Mouse (Mus musculus) inflammation-experienced regulatory T-cells, adult 6 months (primary cell): Measurements from ENCODE around the gene Agpat4. TPM values are rescaled to one million over a fixed set of nuclear protein-coding genes. Genes with fewer than 3 reads are reported as not detected.
A peak's percentile ranks its signal among the peaks of the same experiment; 100 is the strongest.
"Not testable (repeated sequence)": the region's sequence is repeated elsewhere in the genome, so short reads cannot be mapped to it uniquely, and the experiment has no call there.

Experiments
- ATAC-seq: one replicate; pipeline ENCODE4 v1.8.0; 2017
- polyA plus RNA-seq, 3 experiments: library from polyadenylated mRNA; unstranded; fragments of 100-300 nt; shearing (Covaris generic); gene quantifications; one replicate each; pipeline ENCODE4 v1.2.1; 2017

The Agpat4 gene
- 10 to 100 TPM; 10.6 to 35.9 (median 14.9) TPM for polyA plus RNA-seq

GRCm38 (mm10) chr17:12118561-12118925, at the start of gene Agpat4:
Gene Agpat4, plus strand, starts transcription at chr17:12118704.
- ATAC-seq: no peak

GRCm38 (mm10) chr17:12076816-12077215, 41.7 kb upstream of the Agpat4 start:
- ATAC-seq: no peak

DNA sequence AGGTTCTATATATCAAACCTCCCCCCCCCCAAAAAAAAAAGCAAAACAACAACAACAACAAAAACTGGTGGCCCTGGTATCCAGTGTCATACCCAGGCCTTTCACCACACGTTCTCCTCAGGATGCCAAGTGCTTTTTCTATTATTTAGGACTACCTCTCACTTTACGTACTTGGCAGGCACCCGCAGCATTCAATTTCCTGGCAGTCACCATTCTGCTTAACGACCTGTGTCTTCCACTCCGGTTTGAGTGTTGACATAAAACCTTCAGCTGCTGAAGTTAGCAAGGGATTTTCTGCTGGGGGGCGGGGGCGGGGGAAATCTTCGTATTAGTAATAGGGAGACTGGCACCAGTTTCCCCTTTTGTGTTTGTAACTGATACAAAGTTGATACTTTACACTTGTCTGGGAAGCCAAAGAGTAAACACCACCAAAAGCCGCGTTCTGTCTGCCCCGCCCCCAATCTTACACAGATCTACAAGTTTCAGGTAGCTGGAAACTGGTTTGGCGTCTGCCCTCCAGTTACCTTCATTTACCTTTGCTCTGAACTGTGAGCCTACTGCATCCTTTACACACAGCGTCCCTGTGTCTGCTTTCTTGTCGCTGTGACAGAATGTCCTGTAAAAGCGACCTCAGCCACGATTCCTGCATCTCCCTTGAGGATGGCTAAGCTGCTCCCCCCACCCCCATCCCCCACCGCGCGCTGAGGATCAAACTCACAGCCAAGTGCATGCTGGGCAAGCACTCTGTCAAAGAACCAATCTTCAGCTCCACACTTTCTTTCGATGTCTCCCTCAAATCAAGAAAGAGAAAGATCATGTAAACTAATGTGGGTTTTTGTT, 37.6 kb upstream of the Agpat4 start:
- ATAC-seq: no peak

GRCm38 (mm10) chr17:12082201-12082600, 36.3 kb upstream of the Agpat4 start:
- no peak for ATAC-seq

DNA sequence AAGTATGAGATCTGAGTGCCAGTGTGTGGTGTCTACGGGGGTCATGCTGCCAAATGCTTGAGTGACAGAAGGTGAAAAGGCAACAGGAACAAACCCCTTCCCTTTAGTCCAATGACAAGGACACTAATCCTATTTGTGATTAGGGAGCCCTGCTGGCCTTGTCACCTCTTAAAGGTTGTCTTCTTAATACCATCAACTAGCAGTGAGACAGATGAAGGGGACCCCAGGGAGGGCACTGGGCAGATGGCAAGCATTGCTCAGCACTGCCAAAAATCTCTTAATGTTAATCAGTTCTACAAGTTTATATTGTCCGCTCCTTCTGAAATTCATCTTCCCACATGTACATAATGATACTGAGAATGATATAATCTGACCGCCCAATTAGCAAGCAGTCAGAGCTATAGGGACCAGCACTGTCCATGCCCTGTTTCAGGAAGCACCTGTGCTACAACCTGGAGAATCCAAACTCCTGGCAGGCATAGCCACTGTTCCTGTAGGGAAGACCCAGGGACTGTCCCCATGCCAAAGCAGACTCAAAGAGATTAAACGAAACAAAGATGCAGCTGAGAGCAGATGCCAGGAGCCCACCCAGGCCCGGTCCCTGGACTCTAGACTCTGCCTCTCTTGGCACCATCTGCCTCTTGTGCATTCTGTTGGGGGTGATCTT, 28.1 kb upstream of the Agpat4 start:
- ATAC-seq: no peak

DNA sequence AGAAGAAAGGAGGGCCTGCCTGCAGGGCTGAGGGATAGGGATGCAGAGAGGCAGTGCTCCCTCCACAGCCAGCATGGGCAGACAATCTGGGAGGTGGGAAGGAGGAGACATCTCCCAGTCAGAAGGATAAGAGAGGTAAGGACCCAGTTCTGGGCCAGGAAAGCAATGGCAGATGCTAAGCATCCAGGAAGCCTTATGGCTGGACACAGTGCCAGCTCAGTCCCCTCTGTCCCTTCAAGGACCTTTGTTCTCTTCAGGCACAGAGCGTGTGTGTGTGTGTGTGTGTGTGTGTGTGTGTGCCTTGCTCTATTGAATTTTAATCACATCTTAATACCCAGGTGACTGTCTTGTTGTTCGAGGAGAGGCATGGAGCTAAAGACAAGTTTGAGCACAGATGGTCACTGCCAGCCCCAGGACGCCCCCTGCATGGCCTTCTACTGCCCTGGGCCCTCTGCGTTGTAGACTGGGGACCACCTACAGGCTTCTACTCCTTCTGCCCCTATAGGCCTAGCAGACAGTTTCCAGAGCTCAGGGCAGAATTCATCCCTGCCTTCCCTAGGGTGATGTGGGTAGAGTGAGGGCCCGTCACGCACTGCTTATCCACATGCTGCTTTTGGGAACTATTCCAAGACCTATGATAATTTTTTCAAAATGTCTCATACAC, 25.5 kb upstream of the Agpat4 start:
- no peak for ATAC-seq

DNA sequence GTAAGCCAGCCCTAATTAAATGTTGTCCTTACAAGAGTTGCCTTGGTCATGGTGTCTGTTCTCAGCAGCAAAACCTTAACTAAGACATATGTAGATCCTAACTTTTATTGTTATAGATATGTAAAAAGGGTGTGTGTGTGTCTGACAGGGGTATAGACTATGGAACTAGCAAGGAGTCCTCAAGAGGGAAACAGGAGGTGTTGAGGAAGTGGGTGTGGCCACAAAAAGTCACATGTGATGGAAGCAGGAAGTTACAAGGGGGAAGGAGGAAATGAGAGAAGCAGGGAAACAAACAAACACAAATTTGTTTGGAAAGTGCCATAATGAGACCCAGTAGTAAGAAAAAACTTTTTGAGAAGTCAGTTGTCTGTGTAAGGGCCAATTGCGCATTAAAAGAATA, 24.5 kb upstream of the Agpat4 start:
- no peak for ATAC-seq

GRCm38 (mm10) chr17:12094827-12095590, 23.5 kb upstream of the Agpat4 start:
- no peak for ATAC-seq

DNA sequence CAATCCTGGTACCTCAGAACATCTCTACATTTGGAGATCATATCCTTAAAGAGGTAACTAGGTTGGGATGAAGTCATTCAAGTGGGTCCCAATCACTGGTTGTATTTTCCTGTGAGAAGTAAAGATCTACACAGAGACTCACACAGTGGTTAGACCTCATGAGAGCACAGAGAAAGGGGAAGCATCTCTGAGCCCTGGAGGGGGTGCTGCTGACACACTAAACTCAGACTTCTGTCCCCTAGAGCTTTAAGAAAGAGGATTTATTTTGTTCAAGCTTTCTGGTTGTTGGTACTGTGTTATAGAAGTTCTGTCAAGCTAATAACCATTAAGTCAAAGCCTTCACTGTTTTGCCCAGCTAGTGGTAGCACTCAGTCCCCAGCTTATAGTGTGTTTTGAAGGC, 19.1 kb upstream of the Agpat4 start:
- ATAC-seq: no peak

GRCm38 (mm10) chr17:12102326-12102725, 16.2 kb upstream of the Agpat4 start:
- ATAC-seq: no peak

- ATAC-seq: no peak
Observed at GRCm38 (mm10) chr17:12103781-12104180, 14.7 kb upstream of the Agpat4 start.

DNA sequence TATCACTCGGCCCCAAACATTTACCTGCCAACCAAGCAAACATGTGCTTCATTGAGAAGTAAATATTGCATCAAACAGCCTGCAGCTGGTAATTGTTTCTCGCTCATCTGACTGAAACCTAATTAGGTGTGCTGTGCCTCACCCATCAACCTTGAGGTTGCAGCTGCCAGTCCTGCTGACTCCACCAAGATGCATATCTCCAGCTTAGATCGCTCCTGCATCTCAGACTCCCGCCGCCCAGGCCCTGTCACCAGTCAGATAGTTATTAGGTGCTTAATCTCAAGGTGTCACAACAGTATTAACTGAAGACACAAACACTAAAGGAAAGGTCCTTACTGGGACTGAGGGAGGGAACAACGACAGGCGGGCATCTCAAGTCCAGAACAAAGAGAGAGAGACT, 14.3 kb upstream of the Agpat4 start:
- no peak for ATAC-seq

- ATAC-seq: no peak
Observed at GRCm38 (mm10) chr17:12104690-12105089, 13.8 kb upstream of the Agpat4 start.

DNA sequence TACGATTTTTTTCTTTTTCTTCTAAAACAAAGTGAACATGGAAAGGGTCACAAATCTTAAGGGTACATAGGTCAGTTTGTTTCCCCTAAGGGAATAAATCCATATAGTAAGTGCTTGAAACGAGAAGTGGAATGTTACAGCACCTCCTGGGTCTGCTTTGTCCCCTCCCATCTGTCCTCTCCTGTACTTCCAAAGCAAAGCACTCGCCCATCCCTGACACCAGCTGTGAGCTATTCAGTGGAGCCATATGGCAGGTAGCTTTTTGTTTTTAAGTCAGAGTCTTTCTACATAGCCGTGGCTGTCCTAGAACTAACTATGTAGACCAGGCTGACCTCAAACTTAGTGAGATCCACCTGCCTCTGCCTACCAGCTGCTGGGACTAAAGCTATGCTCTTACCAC, 12.2 kb upstream of the Agpat4 start:
- ATAC-seq: no peak

- ATAC-seq: no peak
Observed at GRCm38 (mm10) chr17:12113626-12114025, 4.9 kb upstream of the Agpat4 start.

- no peak for ATAC-seq
Observed at GRCm38 (mm10) chr17:12115086-12115485, 3.4 kb upstream of the Agpat4 start.

- ATAC-seq: peak; percentile 22
Observed at GRCm38 (mm10) chr17:12118131-12118530, 373 bp upstream of the Agpat4 start.

DNA sequence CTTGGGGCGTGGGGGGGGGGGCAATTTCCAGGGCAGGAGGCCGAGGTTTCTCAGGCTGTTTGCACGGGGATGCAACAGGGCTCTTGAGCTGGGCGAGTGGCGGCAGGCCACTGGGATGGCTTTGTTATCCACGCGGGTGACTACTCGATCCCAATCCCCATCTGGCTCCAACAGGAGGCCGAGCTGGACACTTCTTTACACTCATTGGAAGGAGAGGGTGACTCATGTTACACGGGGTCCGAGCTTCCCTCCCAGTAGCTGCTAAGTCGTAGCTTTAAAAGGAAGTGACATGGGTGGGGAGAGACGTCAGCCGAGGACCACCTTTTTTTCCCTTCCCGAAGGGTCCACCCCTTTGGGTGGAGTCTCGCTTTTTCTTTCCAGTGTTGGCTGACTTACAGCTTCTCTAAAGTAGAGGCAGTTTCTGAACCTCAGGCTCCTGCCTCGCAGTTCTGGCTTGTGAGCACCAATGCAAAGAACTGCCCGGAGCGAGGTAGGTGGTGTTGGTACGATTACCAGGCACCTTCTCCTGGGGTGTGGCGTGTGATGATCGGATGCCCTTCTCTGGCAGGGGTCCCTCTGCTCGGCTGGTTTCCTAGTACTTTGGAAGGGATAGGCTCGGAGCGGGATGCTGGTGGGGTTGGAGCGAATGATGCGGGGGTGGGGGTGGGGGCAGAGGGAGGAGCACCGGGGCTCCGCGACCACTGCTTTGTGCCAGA, 580 bp downstream of the Agpat4 start:
- ATAC-seq: peak; percentile 93

- peak; percentile 29 for ATAC-seq
Observed at GRCm38 (mm10) chr17:12119675-12120074, 1.2 kb downstream of the Agpat4 start.

GRCm38 (mm10) chr17:12120268-12120667, 1.8 kb downstream of the Agpat4 start:
- ATAC-seq: no peak

- no peak for ATAC-seq
Observed at GRCm38 (mm10) chr17:12121226-12121794, 2.8 kb downstream of the Agpat4 start.

- ATAC-seq: not testable (repeated sequence)
Observed at GRCm38 (mm10) chr17:12122262-12122661, 3.8 kb downstream of the Agpat4 start.
